Mouse (Mus musculus) thymus, postnatal 36 days (tissue): Measurements from ENCODE around the gene Gm11084.
A peak's percentile ranks its signal among the peaks of the same experiment; 100 is the strongest.
"Not testable (repeated sequence)": the region's sequence is repeated elsewhere in the genome, so short reads cannot be mapped to it uniquely, and the experiment has no call there.

ENCODE experiments used
- DNase-seq, 2 experiments: peaks; one replicate each; pipeline ENCODE4 v3.0.0; 2022; ENCODE audit warnings: mixed read lengths in 2 of 2

The Gm11084 gene

GRCm38 (mm10) chr2:72986616-72987015 lies at the start of gene Gm11084:
Gene Gm11084 (minus strand): TSS chr2:72986716.
- DNase-seq = no peak

- no peak for DNase-seq
Observed at GRCm38 (mm10) chr2:73031061-73032055, 44.8 kb upstream of the Gm11084 start.

GRCm38 (mm10) chr2:73029846-73030245 lies 43.3 kb upstream of the Gm11084 start:
- no peak for DNase-seq

DNA sequence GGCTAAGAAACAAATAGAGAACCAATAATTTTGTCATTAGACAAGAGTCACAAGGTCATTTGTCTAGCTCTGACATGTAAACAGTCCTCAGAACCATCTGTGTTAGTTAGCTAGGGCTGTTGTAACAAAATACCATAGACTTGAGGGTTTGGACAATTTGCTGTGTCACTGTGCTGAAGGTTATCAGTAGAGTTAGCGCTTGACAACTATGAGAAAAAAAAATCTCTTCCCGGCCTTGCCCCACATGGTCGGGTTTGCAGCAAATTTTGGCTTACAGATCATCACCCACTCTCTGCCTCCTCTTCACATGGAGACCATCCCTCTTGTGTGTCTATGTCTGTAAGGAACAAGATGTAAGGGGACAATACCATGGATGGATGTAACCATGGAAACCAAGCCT lies 41.5 kb upstream of the Gm11084 start:
- DNase-seq = no peak

DNA sequence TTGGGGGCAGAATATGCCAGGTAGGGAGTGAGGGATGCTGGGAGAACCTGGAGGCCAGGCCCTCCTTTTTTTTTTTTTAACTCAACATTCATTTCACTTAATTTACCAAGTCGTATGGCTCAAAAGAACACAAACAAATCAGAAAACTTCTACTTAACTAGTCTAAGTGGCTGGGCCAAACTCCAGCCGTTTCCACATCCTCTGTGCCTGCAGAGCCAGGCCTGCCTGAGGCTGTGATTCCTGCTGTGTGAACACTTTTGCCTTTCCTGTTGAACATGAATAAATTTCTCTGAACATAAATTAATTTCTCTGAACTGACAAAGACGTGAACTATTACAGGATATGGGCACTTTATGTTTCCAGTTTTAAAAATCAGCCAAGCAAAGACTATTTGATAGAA lies 40.6 kb upstream of the Gm11084 start:
- no peak for DNase-seq

DNA sequence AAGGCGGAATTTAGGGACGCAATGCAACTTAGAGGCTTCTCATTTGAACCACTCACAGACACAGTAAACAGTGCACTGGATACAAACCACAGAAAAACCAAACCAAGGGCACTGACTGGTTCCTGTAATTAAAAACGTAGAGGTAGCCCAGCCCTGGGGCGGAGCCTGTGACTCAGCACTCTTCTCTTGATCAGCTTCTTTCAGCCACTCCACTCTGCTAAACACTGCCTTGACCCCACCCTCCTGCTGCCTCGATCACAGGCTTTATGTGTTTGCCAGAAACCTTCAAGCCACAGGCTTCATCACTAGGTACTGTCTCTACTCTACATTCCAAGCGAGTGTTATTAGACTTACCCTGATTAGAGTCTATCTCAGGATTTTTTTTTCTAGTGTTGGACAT lies 37.3 kb upstream of the Gm11084 start:
- no peak for DNase-seq

DNA sequence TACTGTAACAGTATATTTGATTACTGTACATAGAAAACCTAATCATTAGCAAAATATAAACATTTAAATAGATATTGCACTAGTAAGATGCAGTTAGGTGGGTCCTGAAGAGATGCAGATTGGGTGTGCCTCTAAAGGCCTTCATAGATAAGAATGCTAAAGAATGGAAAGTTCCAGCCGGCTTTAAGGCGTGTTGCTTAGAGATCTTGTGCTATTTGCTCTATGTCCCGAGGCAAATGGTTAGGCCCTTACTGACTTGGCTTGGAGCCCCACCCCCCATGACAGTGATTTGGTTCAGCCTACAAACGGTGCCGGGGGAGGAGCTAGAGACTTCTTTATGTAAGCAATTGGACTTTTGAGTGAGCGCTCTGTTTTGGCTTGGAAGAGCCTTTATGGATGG lies 34.5 kb upstream of the Gm11084 start:
- no peak for DNase-seq

- DNase-seq = no peak
Observed at GRCm38 (mm10) chr2:73019371-73020146, 33.0 kb upstream of the Gm11084 start.

- not testable (repeated sequence) for DNase-seq
Observed at GRCm38 (mm10) chr2:73014063-73014462, 27.5 kb upstream of the Gm11084 start.

GRCm38 (mm10) chr2:73012636-73013035 lies 26.1 kb upstream of the Gm11084 start:
- peak in 1 of 2 experiments; percentile 17 for DNase-seq

DNA sequence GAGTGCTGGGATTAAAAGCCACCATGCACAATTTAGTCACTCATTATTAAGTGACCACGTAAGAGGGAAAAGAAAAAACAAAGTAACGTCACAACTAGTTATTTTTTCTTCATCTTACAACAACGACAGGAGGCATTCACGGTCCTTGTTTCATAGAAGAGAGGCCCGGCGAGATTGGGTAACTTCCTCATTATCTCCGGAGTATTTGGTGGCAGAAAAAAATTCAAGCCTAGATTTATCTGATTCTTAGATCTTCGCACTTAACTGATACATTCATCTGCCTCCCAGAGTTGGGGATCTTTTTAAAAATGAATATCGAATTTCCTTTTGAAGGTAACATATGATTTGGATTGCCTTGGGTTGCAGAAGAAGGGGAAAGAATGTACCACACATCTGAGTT lies 21.0 kb upstream of the Gm11084 start:
- DNase-seq = no peak

DNA sequence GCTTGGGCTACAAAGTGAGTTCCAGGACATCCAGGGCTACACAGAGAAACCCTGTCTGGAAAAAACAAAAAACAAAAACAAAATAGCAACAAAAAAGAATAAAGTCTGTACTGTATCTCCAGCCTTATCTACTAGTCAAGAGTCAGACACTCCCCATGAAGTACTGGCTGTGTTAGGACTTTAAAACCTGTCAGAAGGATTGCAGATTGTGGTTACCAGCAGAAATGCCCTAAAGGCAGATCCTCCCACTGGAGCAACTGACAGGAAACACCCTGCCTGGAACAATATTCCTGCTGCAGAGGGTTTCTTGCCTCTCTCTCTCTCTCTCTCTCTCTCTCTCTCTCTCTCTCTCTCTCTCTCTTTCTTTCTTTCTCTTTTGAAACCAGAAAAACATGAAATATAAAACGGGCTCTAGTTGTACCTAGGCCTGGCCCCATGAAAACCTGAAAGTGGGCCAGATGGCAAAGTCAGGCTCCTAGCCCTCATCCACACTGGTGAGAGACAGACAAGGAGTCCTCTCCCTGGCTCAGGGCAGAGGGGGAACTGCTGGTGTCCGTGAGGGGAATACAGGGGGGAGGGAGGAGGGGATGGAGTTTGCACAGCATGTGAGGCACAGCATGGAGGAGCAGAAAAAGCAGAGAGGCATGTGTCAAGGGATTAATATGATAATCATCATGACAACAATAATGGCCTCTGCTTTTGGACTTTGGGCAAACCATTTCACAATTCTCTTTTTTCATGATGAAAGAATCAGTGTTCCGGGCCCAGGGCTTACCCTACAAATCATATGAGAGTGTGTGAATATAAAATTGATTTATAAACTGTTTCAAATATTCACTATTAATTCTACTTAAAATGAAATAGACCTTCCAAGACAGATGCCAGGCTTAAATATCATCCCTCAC lies 19.3 kb upstream of the Gm11084 start:
- DNase-seq = no peak

GRCm38 (mm10) chr2:73003751-73004717 lies 17.5 kb upstream of the Gm11084 start:
- DNase-seq = peak; percentile 57 to 60

- DNase-seq = peak; percentile 79 to 85
Observed at GRCm38 (mm10) chr2:73003049-73003448, 16.5 kb upstream of the Gm11084 start.

GRCm38 (mm10) chr2:73002451-73002850 lies 15.9 kb upstream of the Gm11084 start:
- DNase-seq = no peak

GRCm38 (mm10) chr2:73001994-73002393 lies 15.5 kb upstream of the Gm11084 start:
- DNase-seq = no peak

GRCm38 (mm10) chr2:73000194-73000593 lies 13.7 kb upstream of the Gm11084 start:
- no peak for DNase-seq

- DNase-seq = no peak
Observed at GRCm38 (mm10) chr2:72997586-72997985, 11.1 kb upstream of the Gm11084 start.

- peak; percentile 78 to 86 for DNase-seq
Observed at GRCm38 (mm10) chr2:72996808-72997378, 10.4 kb upstream of the Gm11084 start.

DNA sequence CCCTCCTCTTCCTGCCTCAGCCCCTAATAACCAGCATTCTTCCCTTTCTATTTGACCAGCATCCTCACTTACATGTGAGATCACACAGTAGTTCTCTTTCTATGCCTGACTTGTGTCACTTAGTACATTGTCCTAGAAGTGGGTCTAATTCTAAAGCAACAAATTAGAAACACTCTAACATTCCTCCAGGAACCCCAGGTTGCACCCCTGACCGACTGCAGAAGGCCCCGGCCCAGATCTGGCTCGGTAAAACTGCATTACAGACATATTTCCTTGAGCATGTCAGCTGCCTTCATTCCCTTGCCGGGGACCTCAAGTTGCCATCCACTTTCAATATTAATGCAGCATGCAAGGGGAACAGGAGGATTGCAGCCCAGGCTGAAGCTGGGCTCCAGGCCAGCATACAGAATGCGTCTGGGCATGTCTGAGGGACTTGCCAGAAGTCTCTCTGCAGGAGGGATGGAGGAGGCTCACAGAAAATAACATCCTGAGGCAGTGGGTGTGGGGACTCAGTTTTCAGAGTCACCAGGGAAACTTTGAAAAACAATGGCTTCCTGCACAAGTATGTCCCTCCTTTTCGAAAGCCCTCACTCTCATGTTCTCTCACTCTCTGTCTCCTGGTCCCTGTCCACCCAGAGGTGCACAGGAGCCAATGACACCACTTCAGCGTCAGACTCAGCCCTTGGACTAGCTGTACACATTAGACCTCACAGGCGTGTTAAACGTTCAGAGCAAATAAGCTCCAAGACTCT lies 9.0 kb upstream of the Gm11084 start:
- DNase-seq = peak; percentile 46 to 47
